Mouse (Mus musculus) limb, embryonic 15.5 days (tissue): ENCODE measurements around the gene Casc1. TPM values are rescaled to one million over a fixed set of nuclear protein-coding genes. Genes with fewer than 3 reads are reported as not detected.

Source experiments
- ATAC-seq: fragments of 200-750 bp; cut with Nextera tagmentation; 2 replicates; pipeline ENCODE4 v1.8.0; 2017; ENCODE audit warnings: low read depth, moderate TSS enrichment; ENCODE audit not compliant: insufficient number of reproducible peaks, low FRiP score, low TSS enrichment
- H3K27ac ChIP-seq: fragments of 300-500 bp; sonication (generic); 2 replicates; pipeline ENCODE4 v1.5.1; 2015; ENCODE audit warnings: moderate library complexity, mild to moderate bottlenecking, inconsistent platforms
- H3K27me3 ChIP-seq: fragments of 300-500 bp; sonication (generic); 2 replicates; pipeline ENCODE4 v1.6.1; 2015; ENCODE audit warnings: inconsistent platforms
- H3K36me3 ChIP-seq: fragments of 300-500 bp; sonication (generic); 2 replicates; pipeline ENCODE4 v1.6.1; 2015; ENCODE audit warnings: inconsistent platforms
- H3K4me1 ChIP-seq: fragments of 300-500 bp; sonication (generic); 2 replicates; pipeline ENCODE4 v1.6.1; 2015; ENCODE audit warnings: inconsistent platforms
- H3K4me2 ChIP-seq: fragments of 300-500 bp; sonication (generic); 2 replicates; pipeline ENCODE4 v1.6.1; 2015; ENCODE audit warnings: mild to moderate bottlenecking, inconsistent platforms
- H3K4me3 ChIP-seq: fragments of 300-500 bp; sonication (generic); 2 replicates; pipeline ENCODE4 v1.5.1; 2015; ENCODE audit warnings: mild to moderate bottlenecking, inconsistent platforms
- H3K9ac ChIP-seq: fragments of 300-500 bp; sonication (generic); 2 replicates; pipeline ENCODE4 v1.6.1; 2015; ENCODE audit warnings: inconsistent platforms
- H3K9me3 ChIP-seq: fragments of 300-500 bp; sonication (generic); 2 replicates; pipeline ENCODE4 v1.6.1; 2016; ENCODE audit warnings: inconsistent platforms
- WGBS: fragments of 180-500 bp; shearing (Covaris S2); methylation state at CpG from one replicate; pipeline ENCODE4 v1.1.7; 2015; 5-methylcytosine and 5-hydroxymethylcytosine counted together
- polyA plus RNA-seq: library from polyadenylated mRNA; unstranded; fragments of >200 nt; fragmentation: Nextera tagmentation; extraction: Ambion mirVana; gene quantifications from 2 replicates; pipeline ENCODE4 v1.2.1, GENCODE M21; 2015

Gene Casc1
- polyA plus RNA-seq, 1 experiment from 2014 or later = 0.41 TPM

GRCm38 (mm10) chr6:145131991-145132390 is 78.8 kb downstream of the Casc1 start:
- Histone ChIP-seq H3K9me3 (no peaks in the 10 kb centered on the region), H3K4me1 (no peaks in the 10 kb centered on the region), H3K36me3 (no peaks in the 10 kb centered on the region), H3K4me3 (no peak overlapping the region), H3K9ac (no peak overlapping the region), H3K4me2 (no peak overlapping the region), H3K27me3 (no peaks in the 10 kb centered on the region), H3K27ac (no peak overlapping the region)
- no peak for ATAC-seq
- WGBS = 81% methylated on average over 5 of the region's 5 CpGs

GRCm38 (mm10) chr6:145129563-145129962 is 81.2 kb downstream of the Casc1 start:
- H3K4me1 ChIP-seq = no peaks in the 10 kb centered on the region
- no peaks in the 10 kb centered on the region for H3K36me3 ChIP-seq
- H3K27ac ChIP-seq = no peak overlapping the region
- no peak overlapping the region for H3K9ac ChIP-seq
- no peaks in the 10 kb centered on the region for H3K27me3 ChIP-seq
- H3K4me3 ChIP-seq = no peak overlapping the region
- ATAC-seq = no peak
- no peak overlapping the region for H3K4me2 ChIP-seq
- H3K9me3 ChIP-seq = no peaks in the 10 kb centered on the region
- 91% methylated on average over 4 of the region's 4 CpGs for WGBS

- 96% methylated on average over 3 of the region's 3 CpGs for WGBS
- no peak overlapping the region for H3K4me2 ChIP-seq
- ATAC-seq = no peak
- H3K4me1 ChIP-seq = no peaks in the 10 kb centered on the region
- H3K27ac ChIP-seq = no peak overlapping the region
- H3K27me3 ChIP-seq = no peaks in the 10 kb centered on the region
- H3K9me3 ChIP-seq = no peaks in the 10 kb centered on the region
- no peak overlapping the region for H3K9ac ChIP-seq
- no peak overlapping the region for H3K4me3 ChIP-seq
- no peaks in the 10 kb centered on the region for H3K36me3 ChIP-seq
These were observed 83.2 kb downstream of the Casc1 start for GRCm38 (mm10) chr6:145127652-145128051.

GRCm38 (mm10) chr6:145125591-145126113 is 85.2 kb downstream of the Casc1 start:
- no peak for ATAC-seq
- Histone ChIP-seq H3K9me3 (no peaks in the 10 kb centered on the region), H3K27me3 (no peaks in the 10 kb centered on the region), H3K4me2 (no peak overlapping the region), H3K4me1 (peaks cover 7% of the 10 kb centered on the region; the same call in 1 of the 2 replicates), H3K36me3 (no peaks in the 10 kb centered on the region), H3K27ac (no peak overlapping the region), H3K4me3 (no peak overlapping the region), H3K9ac (no peak overlapping the region)
- 61% methylated on average over 7 of the region's 7 CpGs for WGBS

Other genes with a start within 250 kb of the Casc1 start
- 31.2 and 34.9 TPM in 2 replicates for gene Bcat1, start 134.8 kb downstream of the Casc1 start, polyA plus RNA-seq
- 6.7 TPM in 2 replicates for gene Lrmp, start 95.4 kb downstream of the Casc1 start, polyA plus RNA-seq
- 31.0 and 34.3 TPM in 2 replicates for gene Etfrf1, start 129 bp upstream of the Casc1 start, polyA plus RNA-seq
- gene Kras, start 39.2 kb upstream of the Casc1 start, polyA plus RNA-seq = 64.6 and 65.4 TPM in 2 replicates